Mouse (Mus musculus) heart, embryonic 14.5 days (tissue): ENCODE data around the gene Camkk1. TPM values are rescaled to one million over a fixed set of nuclear protein-coding genes. Genes with fewer than 3 reads are reported as not detected.

Experiments
- ATAC-seq: fragments of 200-750 bp; cut with Nextera tagmentation; 2 replicates; pipeline ENCODE4 v1.8.0; 2017; ENCODE audit warnings: low read depth, moderate TSS enrichment; ENCODE audit not compliant: insufficient number of reproducible peaks, insufficient read depth, low FRiP score
- H3K27ac ChIP-seq, 2 experiments: fragments of 200-500 bp in 1 of 2; fragments of 300-500 bp in 1 of 2; sonication (generic) in 1 of 2; replicated peaks in 1 of 2; 2 replicates each; pipeline ENCODE4 v1.5.1; 2012 to 2014; ENCODE audit warnings: low read depth in 2 of 2, low read length in 2 of 2, control low read depth in 1 of 2, mild to moderate bottlenecking in 1 of 2, mixed read lengths in 1 of 2; ENCODE audit not compliant: control insufficient read depth in 1 of 2, insufficient read depth in 1 of 2
- H3K27me3 ChIP-seq: fragments of 300-500 bp; sonication (generic); 2 replicates; pipeline ENCODE4 v1.6.1; 2014; ENCODE audit warnings: mild to moderate bottlenecking, low read length, control low read depth; ENCODE audit not compliant: control insufficient read depth, insufficient read depth
- H3K36me3 ChIP-seq: fragments of 300-500 bp; sonication (generic); 2 replicates; pipeline ENCODE4 v1.6.1; 2014; ENCODE audit warnings: mild to moderate bottlenecking, control low read depth, low read length, mixed read lengths; ENCODE audit not compliant: control insufficient read depth, insufficient read depth
- H3K4me1 ChIP-seq, 2 experiments: fragments of 200-500 bp in 1 of 2; fragments of 300-500 bp in 1 of 2; sonication (generic) in 1 of 2; 2 replicates each; pipeline ENCODE4 v1.6.1; 2012 to 2014; ENCODE audit warnings: low read length in 2 of 2, control low read depth in 1 of 2, mixed read lengths in 1 of 2; ENCODE audit not compliant: control insufficient read depth in 2 of 2, insufficient read depth in 2 of 2
- H3K4me2 ChIP-seq: fragments of 300-500 bp; sonication (generic); 2 replicates; pipeline ENCODE4 v1.6.1; 2014; ENCODE audit warnings: mild to moderate bottlenecking, low read length
- H3K4me3 ChIP-seq, 2 experiments: fragments of 200-500 bp in 1 of 2; fragments of 300-500 bp in 1 of 2; sonication (generic) in 1 of 2; 2 replicates each; pipeline ENCODE4 v1.5.1; 2012 to 2014; ENCODE audit warnings: low read length in 2 of 2, mild to moderate bottlenecking in 2 of 2, control low read depth in 1 of 2, low read depth in 1 of 2, moderate library complexity in 1 of 2; ENCODE audit not compliant: control insufficient read depth in 1 of 2, insufficient read depth in 1 of 2
- H3K9ac ChIP-seq: fragments of 300-500 bp; sonication (generic); 2 replicates; pipeline ENCODE4 v1.6.1; 2014; ENCODE audit warnings: mild to moderate bottlenecking, low read length
- H3K9me3 ChIP-seq: fragments of 300-500 bp; sonication (generic); 2 replicates; pipeline ENCODE4 v1.6.1; 2016; ENCODE audit warnings: low read length, control low read depth; ENCODE audit not compliant: control insufficient read depth
- WGBS: fragments of 180-500 bp; shearing (Covaris S2); extraction: QIAGEN DNeasy Blood & Tissue Kit; methylation state at CpG from one replicate; pipeline ENCODE4 v1.1.7; 2014; 5-methylcytosine and 5-hydroxymethylcytosine counted together
- polyA plus RNA-seq: library from polyadenylated mRNA; unstranded; fragments of >200 nt; fragmentation: Nextera tagmentation; extraction: Ambion mirVana; gene quantifications from 2 replicates; pipeline ENCODE4 v1.2.1, GENCODE M21; 2014

The Camkk1 gene
- polyA plus RNA-seq, 1 experiment from 2014 or later, result 1.2 TPM

DNA sequence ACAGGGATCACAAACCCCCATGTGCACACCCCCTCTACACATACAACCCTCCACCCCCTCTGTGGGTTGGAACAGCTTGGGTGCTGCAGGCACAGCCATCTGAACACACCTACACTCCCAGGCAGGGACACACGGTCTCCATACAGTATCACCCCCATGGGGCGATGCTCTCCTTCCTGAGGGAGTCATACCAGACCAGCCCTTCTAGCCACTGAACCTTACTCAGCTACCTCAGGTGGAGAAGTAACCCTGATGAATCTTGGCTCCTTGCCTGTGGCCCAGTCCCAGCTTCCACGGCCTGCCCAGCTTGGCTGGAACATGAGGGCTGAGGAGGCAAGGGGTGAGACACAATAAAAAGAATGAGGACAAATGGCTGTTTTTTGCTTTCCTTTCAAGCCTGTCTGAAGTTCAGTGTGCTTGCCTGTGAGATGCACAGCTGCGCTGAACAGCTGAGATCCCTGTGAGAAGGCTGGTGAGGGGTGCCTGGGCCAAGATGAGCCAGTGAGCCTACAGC is 3.9 kb upstream of the Camkk1 start:
- Histone ChIP-seq H3K4me1 (peaks cover 10 to 18% of the 10 kb centered on the region in 2 experiments; a peak in 2 of 4 replicates), H3K27ac (no peak overlapping the region), H3K9me3 (no peaks in the 10 kb centered on the region), H3K36me3 (no peaks in the 10 kb centered on the region), H3K4me3 (no peak overlapping the region), H3K9ac (no peak overlapping the region), H3K4me2 (no peak overlapping the region), H3K27me3 (peaks cover 39% of the 10 kb centered on the region)
- no peak for ATAC-seq
- 84% methylated on average over 4 of the region's 4 CpGs for WGBS

- Histone ChIP-seq H3K4me2 (no peak overlapping the region), H3K9ac (no peak overlapping the region), H3K4me1 (peaks cover 10 to 18% of the 10 kb centered on the region in 2 experiments; a peak in 2 of 4 replicates), H3K27ac (no peak overlapping the region), H3K36me3 (no peaks in the 10 kb centered on the region), H3K9me3 (no peaks in the 10 kb centered on the region), H3K4me3 (no peak overlapping the region), H3K27me3 (peaks cover 42% of the 10 kb centered on the region)
- ATAC-seq, result no peak
- 62% methylated on average over 5 of the region's 5 CpGs for WGBS
These were observed 3.3 kb upstream of the Camkk1 start for GRCm38 (mm10) chr11:73015391-73016102.

DNA sequence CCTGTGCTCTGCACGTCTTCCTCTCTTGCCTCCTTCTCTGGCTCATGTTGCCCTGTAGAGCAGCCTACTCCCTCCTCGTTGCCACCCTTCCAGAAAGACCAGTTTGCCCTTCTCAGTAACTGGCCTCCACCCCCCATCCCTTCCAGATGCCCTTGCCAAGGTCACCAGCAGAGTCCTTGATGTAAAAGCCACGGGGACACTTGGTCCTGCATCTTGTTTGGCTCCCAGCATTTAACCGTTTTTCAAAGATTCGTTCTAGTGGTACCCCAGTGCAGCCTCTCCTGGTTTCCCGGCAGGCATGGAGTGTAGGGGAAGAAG is 2.7 kb upstream of the Camkk1 start:
- 71% methylated on average over 6 of the region's 6 CpGs for WGBS
- Histone ChIP-seq H3K27me3 (peaks cover 47% of the 10 kb centered on the region), H3K4me1 (peaks cover 10 to 18% of the 10 kb centered on the region in 2 experiments; a peak in 2 of 4 replicates), H3K4me2 (no peak overlapping the region), H3K9ac (no peak overlapping the region), H3K36me3 (no peaks in the 10 kb centered on the region), H3K27ac (no peak overlapping the region), H3K4me3 (no peak overlapping the region), H3K9me3 (no peaks in the 10 kb centered on the region)
- no peak for ATAC-seq

DNA sequence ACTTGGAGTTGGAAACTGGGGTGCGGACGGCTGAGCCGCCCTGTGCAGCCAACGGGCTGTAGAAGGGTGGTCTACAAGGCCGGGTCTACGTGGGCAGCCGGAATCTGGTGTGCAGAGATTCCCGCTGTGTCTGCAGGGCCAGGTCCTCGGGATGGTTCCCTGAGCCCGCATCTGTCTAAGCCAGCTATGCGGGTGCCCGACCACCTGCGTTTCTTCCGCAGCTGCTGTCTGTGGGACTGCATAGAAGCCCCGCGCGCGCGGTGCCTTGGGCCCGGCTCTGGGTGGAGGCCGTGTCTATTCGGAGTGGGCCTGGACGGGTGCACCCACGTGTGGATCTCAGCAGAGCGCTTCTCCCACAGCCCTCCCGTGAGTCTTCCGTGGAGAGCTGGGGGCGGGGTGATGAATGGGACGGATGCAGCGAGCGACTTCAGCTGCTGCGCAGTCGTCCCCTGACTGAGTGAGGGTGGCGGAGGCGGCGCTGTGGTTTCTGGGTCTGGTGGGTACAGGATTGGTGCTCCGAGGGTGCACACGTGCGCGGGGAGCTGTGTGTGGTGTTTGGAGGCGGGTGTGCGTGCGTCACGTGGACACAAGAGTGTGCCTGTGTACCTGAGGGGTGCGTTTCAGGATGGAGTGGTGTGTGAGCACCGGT is 463 bp downstream of the Camkk1 start:
- Histone ChIP-seq H3K9me3 (no peaks in the 10 kb centered on the region), H3K4me2 (peak overlapping the region; percentile 100), H3K36me3 (no peaks in the 10 kb centered on the region), H3K27me3 (peaks cover 54% of the 10 kb centered on the region), H3K4me1 (peaks cover 16 to 22% of the 10 kb centered on the region in 2 experiments), H3K27ac (no peak overlapping the region), H3K4me3 (peak overlapping the region; percentile 65), H3K9ac (peak overlapping the region; percentile 73)
- WGBS, result 1% methylated on average over 44 of the region's 46 CpGs
- no peak for ATAC-seq

GRCm38 (mm10) chr11:73020953-73021800 is 2.4 kb downstream of the Camkk1 start:
- Histone ChIP-seq H3K4me2 (no peak overlapping the region), H3K27me3 (peaks cover 54% of the 10 kb centered on the region), H3K4me1 (peaks cover 21 to 23% of the 10 kb centered on the region in 2 experiments), H3K4me3 (no peak overlapping the region), H3K9me3 (no peaks in the 10 kb centered on the region), H3K27ac (no peak overlapping the region), H3K36me3 (no peaks in the 10 kb centered on the region), H3K9ac (no peak overlapping the region)
- ATAC-seq, result no peak
- WGBS, result 63% methylated on average over 7 of the region's 7 CpGs

- peaks cover 38% of the 10 kb centered on the region for H3K27me3 ChIP-seq
- peaks cover 28 to 29% of the 10 kb centered on the region in 2 experiments for H3K4me1 ChIP-seq
- no peak overlapping the region for H3K4me2 ChIP-seq
- no peak overlapping the region for H3K4me3 ChIP-seq
- H3K36me3 ChIP-seq, result no peaks in the 10 kb centered on the region
- no peak overlapping the region for H3K9ac ChIP-seq
- no peaks in the 10 kb centered on the region for H3K9me3 ChIP-seq
- WGBS, result 57% methylated on average over 9 of the region's 9 CpGs
- ATAC-seq, result no peak
- no peak overlapping the region for H3K27ac ChIP-seq
These were observed 4.3 kb downstream of the Camkk1 start for GRCm38 (mm10) chr11:73023099-73023498.

GRCm38 (mm10) chr11:73023827-73024226 is 5.0 kb downstream of the Camkk1 start:
- Histone ChIP-seq H3K4me1 (peaks cover 25 to 26% of the 10 kb centered on the region in 2 experiments), H3K4me3 (no peak overlapping the region), H3K9ac (no peak overlapping the region), H3K27ac (no peak overlapping the region), H3K4me2 (no peak overlapping the region), H3K9me3 (no peaks in the 10 kb centered on the region), H3K36me3 (no peaks in the 10 kb centered on the region), H3K27me3 (peaks cover 33% of the 10 kb centered on the region)
- no peak for ATAC-seq
- WGBS, result 42% methylated on average over 4 of the region's 4 CpGs
